Mouse (Mus musculus) ES-CJ7 (cell line): ENCODE measurements around the gene Phactr3.

Experiments used
- DNase-seq: peaks from one replicate; pipeline ENCODE4 v3.0.0; 2011; ENCODE audit warnings: low read depth, low spot score

Gene Phactr3

GRCm38 (mm10) chr2:178193445-178193844 is 74.7 kb downstream of the Phactr3 start:
- no peak for DNase-seq

- no peak for DNase-seq
These were observed 76.1 kb downstream of the Phactr3 start for GRCm38 (mm10) chr2:178194908-178195307.

- peak; percentile 14 for DNase-seq
These were observed 77.3 kb downstream of the Phactr3 start for GRCm38 (mm10) chr2:178196038-178196437.

- no peak for DNase-seq
These were observed 78.8 kb downstream of the Phactr3 start for GRCm38 (mm10) chr2:178197542-178197941.

- no peak for DNase-seq
These were observed 85.7 kb downstream of the Phactr3 start for GRCm38 (mm10) chr2:178204455-178204854.

GRCm38 (mm10) chr2:178208186-178208600 is 89.4 kb downstream of the Phactr3 start:
- no peak for DNase-seq

GRCm38 (mm10) chr2:178213826-178214225 is 95.1 kb downstream of the Phactr3 start:
- DNase-seq = no peak

- DNase-seq = no peak
These were observed 95.8 kb downstream of the Phactr3 start for GRCm38 (mm10) chr2:178214531-178214930.

GRCm38 (mm10) chr2:178218461-178218860 is 99.7 kb downstream of the Phactr3 start:
- no peak for DNase-seq

- DNase-seq = no peak
These were observed 100.8 kb downstream of the Phactr3 start for GRCm38 (mm10) chr2:178219454-178220147.

- no peak for DNase-seq
These were observed 101.5 kb downstream of the Phactr3 start for GRCm38 (mm10) chr2:178220148-178220717.

GRCm38 (mm10) chr2:178221003-178221402 is 102.2 kb downstream of the Phactr3 start:
- DNase-seq = no peak

GRCm38 (mm10) chr2:178229231-178229630 is 110.5 kb downstream of the Phactr3 start:
- no peak for DNase-seq

- DNase-seq = no peak
These were observed 114.7 kb downstream of the Phactr3 start for GRCm38 (mm10) chr2:178233487-178233886.

- DNase-seq = no peak
These were observed 118.3 kb downstream of the Phactr3 start for GRCm38 (mm10) chr2:178237056-178237455.

- no peak for DNase-seq
These were observed 119.7 kb downstream of the Phactr3 start for GRCm38 (mm10) chr2:178238503-178238902.

GRCm38 (mm10) chr2:178240886-178241285 is 122.1 kb downstream of the Phactr3 start:
- peak; percentile 40 for DNase-seq

- no peak for DNase-seq
These were observed 122.6 kb downstream of the Phactr3 start for GRCm38 (mm10) chr2:178241374-178241773.

GRCm38 (mm10) chr2:178242996-178243395 is 124.2 kb downstream of the Phactr3 start:
- no peak for DNase-seq

GRCm38 (mm10) chr2:178244866-178245265 is 126.1 kb downstream of the Phactr3 start:
- no peak for DNase-seq

GRCm38 (mm10) chr2:178245841-178246240 is 127.1 kb downstream of the Phactr3 start:
- DNase-seq = no peak

GRCm38 (mm10) chr2:178246767-178247166 is 128.0 kb downstream of the Phactr3 start:
- peak; percentile 77 for DNase-seq

GRCm38 (mm10) chr2:178247274-178247673 is 128.5 kb downstream of the Phactr3 start:
- peak; percentile 28 for DNase-seq
